Comparison of ENCODE assay signal across 8 mouse cellular contexts in genomic region chr2:170511073-170511891, GRCm38 (mm10). TPM values are rescaled to one million over a fixed set of nuclear protein-coding genes. Genes with fewer than 3 reads are reported as not detected.
A peak's percentile ranks its signal among the peaks of the same experiment; 100 is the strongest.
DNase-seq lines count a peak whose midpoint lies in the region; ATAC-seq and TF ChIP-seq lines count a peak whose summit lies in the region.

No protein-coding gene starts in this region.

- peak overlapping the region; percentile 97 for H3K9ac ChIP-seq in heart, embryonic 12.5 days
- peak overlapping the region; percentile 85 for H3K9ac ChIP-seq in kidney, postnatal 0 days (ENCODE audit: low read depth, low read length)
- peak overlapping the region; percentile 92 for H3K9ac ChIP-seq in liver, embryonic 11.5 days (ENCODE audit: low read depth, low read length)
- H3K9ac ChIP-seq in stomach, embryonic 14.5 days (replicated peaks; ENCODE audit: low read depth, low read length) = peak overlapping the region; percentile 85

- peak overlapping the region; percentile 88 for H3K4me2 ChIP-seq in heart, embryonic 12.5 days
- H3K4me2 ChIP-seq in kidney, postnatal 0 days (ENCODE audit: low read length) = peak overlapping the region; percentile 88
- H3K4me2 ChIP-seq in liver, embryonic 11.5 days = peak overlapping the region; percentile 85
- peak overlapping the region; percentile 63 for H3K4me2 ChIP-seq in stomach, embryonic 14.5 days (replicated peaks; ENCODE audit: low read depth, low read length)

- peak overlapping the region; percentile 84 for H3K27ac ChIP-seq in heart, embryonic 12.5 days (ENCODE audit: poor library complexity, severe bottlenecking)
- H3K27ac ChIP-seq in kidney, postnatal 0 days = peak overlapping the region; percentile 71; the same call in 1 of the 2 replicates
- H3K27ac ChIP-seq in liver, embryonic 11.5 days (ENCODE audit: low read depth, low read length) = peak overlapping the region; percentile 62; the same call in 1 of the 2 replicates
- H3K27ac ChIP-seq in stomach, embryonic 14.5 days (ENCODE audit: low read length) = peak overlapping the region; percentile 80

- H3K36me3 ChIP-seq in heart, embryonic 12.5 days = peaks cover 7% of the 10 kb centered on the region
- H3K36me3 ChIP-seq in kidney, postnatal 0 days (ENCODE audit: insufficient read depth, low read length) = no peaks in the 10 kb centered on the region
- H3K36me3 ChIP-seq in liver, embryonic 11.5 days (ENCODE audit: control insufficient read depth, insufficient read depth, low read length) = peaks cover 6% of the 10 kb centered on the region; the same call in 1 of the 2 replicates
- H3K36me3 ChIP-seq in stomach, embryonic 14.5 days (ENCODE audit: control insufficient read depth, insufficient read depth, low read length) = peaks cover 7% of the 10 kb centered on the region

- H3K4me1 ChIP-seq in heart, embryonic 12.5 days (replicated peaks) = peaks cover 28% of the 10 kb centered on the region
- peaks cover 9% of the 10 kb centered on the region; the same call in 1 of the 2 replicates for H3K4me1 ChIP-seq in kidney, postnatal 0 days (replicated peaks; ENCODE audit: insufficient read depth, low read length)
- peaks cover 16% of the 10 kb centered on the region for H3K4me1 ChIP-seq in liver, embryonic 11.5 days (replicated peaks; ENCODE audit: control insufficient read depth, insufficient read depth, low read length)
- H3K4me1 ChIP-seq in stomach, embryonic 14.5 days (ENCODE audit: control insufficient read depth, insufficient read depth, low read length) = peaks cover 11% of the 10 kb centered on the region; the same call in 1 of the 2 replicates

- peaks cover 19% of the 10 kb centered on the region for H3K27me3 ChIP-seq in heart, embryonic 12.5 days (replicated peaks)
- no peaks in the 10 kb centered on the region for H3K27me3 ChIP-seq in kidney, postnatal 0 days (ENCODE audit: insufficient read depth, low read length)
- H3K27me3 ChIP-seq in liver, embryonic 11.5 days (replicated peaks; ENCODE audit: control insufficient read depth, insufficient read depth, low read length) = 0 out of 2 replicates have a peak, but pooled peaks cover 2% of the 10 kb centered on the region
- no peaks in the 10 kb centered on the region for H3K27me3 ChIP-seq in stomach, embryonic 14.5 days (ENCODE audit: control insufficient read depth, insufficient read depth, low read length)

- peak; percentile 92 to 94 for DNase-seq in B cell, adult 2 months
- peak; percentile 93 for DNase-seq in brain, adult 2 months (ENCODE audit: low read depth, low spot score)
- peak; percentile 95 for DNase-seq in kidney, postnatal 0 days (ENCODE audit: low spot score)
- peak; percentile 91 for DNase-seq in liver, embryonic 11.5 days (ENCODE audit: low spot score)
- peak; percentile 96 for DNase-seq in naive thymus-derived CD4-positive, alpha-beta T cell, adult 2 months (ENCODE audit: low read depth)

- no peaks in the 10 kb centered on the region for H3K9me3 ChIP-seq in heart, embryonic 12.5 days (replicated peaks)
- no peaks in the 10 kb centered on the region for H3K9me3 ChIP-seq in kidney, postnatal 0 days (replicated peaks; ENCODE audit: low read length)
- no peaks in the 10 kb centered on the region for H3K9me3 ChIP-seq in liver, embryonic 11.5 days (ENCODE audit: control insufficient read depth, low read length)
- H3K9me3 ChIP-seq in stomach, embryonic 14.5 days (ENCODE audit: control insufficient read depth, low read depth, low read length) = no peaks in the 10 kb centered on the region

- WGBS in heart, embryonic 12.5 days = under 1% methylated on average over 65 of the region's 69 CpGs
- under 1% methylated on average over 69 of the region's 69 CpGs for WGBS in kidney, postnatal 0 days
- under 1% methylated on average over 57 of the region's 69 CpGs for WGBS in liver, embryonic 11.5 days
- under 1% methylated on average over 60 of the region's 69 CpGs for WGBS in stomach, embryonic 14.5 days

- peak overlapping the region; percentile 99 for H3K4me3 ChIP-seq in heart, embryonic 12.5 days
- peak overlapping the region; percentile 93 for H3K4me3 ChIP-seq in kidney, postnatal 0 days (replicated peaks; ENCODE audit: low read depth, low read length)
- H3K4me3 ChIP-seq in liver, embryonic 11.5 days (ENCODE audit: low read depth, low read length) = peak overlapping the region; percentile 97
- H3K4me3 ChIP-seq in stomach, embryonic 14.5 days (ENCODE audit: low read depth, low read length) = peak overlapping the region; percentile 94

- TF ChIP-seq CTCF in kidney, postnatal 0 days (IDR thresholded peaks at IDR 0.05; ENCODE audit: low read depth) = peak; percentile 98

- peak; percentile 95 for ATAC-seq in erythroblast, adult 5-6 weeks (replicated peaks; ENCODE audit: low FRiP score, poor library complexity, severe bottlenecking)
- ATAC-seq in heart, embryonic 12.5 days (ENCODE audit: insufficient number of reproducible peaks, low FRiP score) = peak; percentile 78
- peak; percentile 67 for ATAC-seq in kidney, postnatal 0 days (replicated peaks; ENCODE audit: low FRiP score, low read depth)
- ATAC-seq in liver, embryonic 11.5 days (replicated peaks; ENCODE audit: low FRiP score) = peak; percentile 78
- peak; percentile 72 for ATAC-seq in stomach, embryonic 14.5 days (ENCODE audit: insufficient number of reproducible peaks, insufficient read depth, low FRiP score, low read depth)

RNA-seq across cellular contexts. Expression of gene Cyp24a1, which starts 14.3 kb away (rescaled TPM):
- not detected in 2 replicates for total RNA-seq in erythroblast, adult 5-6 weeks (2015; ENCODE audit: low replicate concordance)
- total RNA-seq in erythroblast, adult 5-6 weeks (2017; ENCODE audit: low replicate concordance) = not detected in 2 replicates
- polyA plus RNA-seq in heart, embryonic 12.5 days (2016; fragmentation: Nextera tagmentation; extraction: Ambion mirVana) = not detected in 2 replicates
- polyA plus RNA-seq in kidney, postnatal 0 days (2015; fragmentation: Nextera tagmentation; extraction: Ambion mirVana) = 7.4 TPM in 2 replicates
- polyA plus RNA-seq in liver, embryonic 11.5 days (2014; fragmentation: Nextera tagmentation; extraction: Ambion mirVana) = not detected in 2 replicates
- not detected in 2 replicates for polyA plus RNA-seq in stomach, embryonic 14.5 days (2014; fragmentation: Nextera tagmentation; extraction: Ambion mirVana)

RNA-seq across cellular contexts. Expression of gene Pfdn4, which starts 15.1 kb away (rescaled TPM):
- total RNA-seq in erythroblast, adult 5-6 weeks (2015; ENCODE audit: low replicate concordance) = 14.0 and 23.6 TPM in 2 replicates
- total RNA-seq in erythroblast, adult 5-6 weeks (2017; ENCODE audit: low replicate concordance) = 3.5 and 16.2 TPM in 2 replicates
- polyA plus RNA-seq in heart, embryonic 12.5 days (2016; fragmentation: Nextera tagmentation; extraction: Ambion mirVana) = 63.1 and 67.1 TPM in 2 replicates
- polyA plus RNA-seq in kidney, postnatal 0 days (2015; fragmentation: Nextera tagmentation; extraction: Ambion mirVana) = 105 and 113 TPM in 2 replicates
- polyA plus RNA-seq in liver, embryonic 11.5 days (2014; fragmentation: Nextera tagmentation; extraction: Ambion mirVana) = 85.7 and 101 TPM in 2 replicates
- polyA plus RNA-seq in stomach, embryonic 14.5 days (2014; fragmentation: Nextera tagmentation; extraction: Ambion mirVana) = 83.4 and 86.2 TPM in 2 replicates

Comparison
In these comparisons a context has a peak if more than half of its experiments do, and no peak if none do; other contexts are left out.
1. Peak in every context shown above with its lines: DNase-seq, ATAC-seq, H3K4me3 ChIP-seq and H3K27ac ChIP-seq.